Mouse (Mus musculus): Measurements from ENCODE around the gene Armcx5.

GRCm38 (mm10) chrX:135742304-135743055 is at the start of gene Armcx5, which contains the start of gene Gprasp1:
- no peak for TF ChIP-seq CTCF (IDR thresholded peaks at IDR 0.05; ENCODE audit: control insufficient read depth, insufficient read depth, low read length)
- TF ChIP-seq POLR2A (IDR thresholded peaks at IDR 0.05; ENCODE audit: borderline replicate concordance, control insufficient read depth, low read depth, low read length), result peak; percentile 58; the same call in 1 of the 2 replicates
